Mouse (Mus musculus) cerebellum, adult 2 months (tissue): ENCODE data around the gene Ifit1bl1. TPM values are rescaled to one million over a fixed set of nuclear protein-coding genes. Genes with fewer than 3 reads are reported as not detected.
"Not testable (repeated sequence)": the region's sequence is repeated elsewhere in the genome, so short reads cannot be mapped to it uniquely, and the experiment has no call there.

ENCODE experiments used
- DNase-seq, 2 experiments: peaks; one replicate each; pipeline ENCODE4 v3.0.0; 2021
- H3K27ac ChIP-seq: fragments of 200-500 bp; 2 replicates; pipeline ENCODE4 v1.5.1; 2012; ENCODE audit warnings: low read length, control low read depth, inconsistent platforms; ENCODE audit not compliant: insufficient read depth
- H3K27me3 ChIP-seq: fragments of 200-500 bp; 2 replicates; pipeline ENCODE4 v1.6.1; 2012; ENCODE audit warnings: inconsistent platforms, mild to moderate bottlenecking, low read length, moderate library complexity; ENCODE audit not compliant: control insufficient read depth, insufficient read depth
- H3K4me1 ChIP-seq: fragments of 200-500 bp; 2 replicates; pipeline ENCODE4 v1.6.1; 2011; ENCODE audit warnings: low read length; ENCODE audit not compliant: control insufficient read depth, insufficient read depth
- H3K4me3 ChIP-seq: fragments of 200-500 bp; replicated peaks from 2 replicates; pipeline ENCODE3; 2011; ENCODE audit warnings: mild to moderate bottlenecking, low read depth, low read length, control low read depth; ENCODE audit not compliant: insufficient read depth
- CTCF ChIP-seq: fragments of 200-500 bp; IDR thresholded peaks from 2 replicates; pipeline ENCODE4 v1.5.1; 2011; ENCODE audit warnings: low read depth, mild to moderate bottlenecking, control low read depth, low read length, moderate library complexity, borderline replicate concordance; ENCODE audit not compliant: insufficient read depth
- POLR2A ChIP-seq: fragments of 200-500 bp; IDR thresholded peaks from 2 replicates; pipeline ENCODE4 v1.6.1; 2011; ENCODE audit warnings: low read length, control low read depth, borderline replicate concordance; ENCODE audit not compliant: insufficient read depth
- WGBS: fragments of 180-500 bp; shearing (Covaris S2); methylation state at CpG from one replicate; pipeline ENCODE4 v1.1.7; 2018; 5-methylcytosine and 5-hydroxymethylcytosine counted together
- polyA plus RNA-seq: library from polyadenylated mRNA; depleted of rRNA; stranded (reverse); fragments of >200 nt; gene quantifications from 2 replicates; pipeline ENCODE4 v1.2.3, GENCODE M21; 2012; rRNA removed

The Ifit1bl1 gene
- polyA plus RNA-seq: 0.93 and 1.1 TPM in 2 replicates

DNA sequence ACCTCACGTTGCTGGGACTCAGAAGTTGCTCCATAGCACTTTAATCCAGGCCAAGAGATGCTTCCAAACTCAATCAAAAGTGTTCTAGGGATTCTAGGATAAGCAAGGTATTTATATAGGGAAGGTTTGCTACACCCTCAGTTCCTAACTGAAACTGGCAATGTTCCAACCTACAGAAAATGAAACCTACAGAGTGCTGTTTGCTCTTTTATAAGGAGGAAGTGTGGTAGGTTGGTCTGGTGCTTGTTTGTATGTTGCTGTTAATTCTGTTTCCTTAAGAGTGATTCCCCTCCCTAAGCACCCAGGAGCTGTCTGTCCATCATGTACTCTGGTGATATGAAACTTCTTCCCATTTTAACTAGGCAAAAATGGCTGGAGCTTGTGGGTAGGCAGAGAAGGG is at the start of gene Ifit1bl1:
Gene Ifit1bl1, minus strand, starts transcription at position 69 of the 400 bp plus-strand sequence.
- DNase-seq, H3K4me1 ChIP-seq, H3K27ac ChIP-seq, H3K27me3 ChIP-seq, H3K4me3 ChIP-seq: not testable (repeated sequence)
- WGBS: 59% methylated on average over 1 of the region's 1 CpGs

DNA sequence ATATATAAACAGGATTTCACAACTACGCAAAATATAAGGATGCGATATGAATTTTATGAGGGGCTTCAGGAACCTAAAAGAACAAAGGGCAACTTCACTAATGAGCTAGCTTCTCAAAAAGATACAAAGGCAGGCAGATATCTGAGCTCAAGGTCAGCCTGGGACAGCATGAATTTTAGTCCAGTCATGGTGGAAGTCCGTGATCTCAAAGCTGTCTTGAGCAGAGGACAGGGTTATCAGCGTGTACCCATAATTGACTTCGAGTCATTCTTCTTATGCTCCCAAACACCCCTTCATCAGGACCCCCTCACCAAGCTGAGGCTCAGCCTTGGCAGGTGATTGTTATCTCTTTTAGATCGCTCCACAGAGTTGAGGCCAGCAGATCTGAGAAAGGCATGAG is 49.2 kb upstream of the Ifit1bl1 start:
- H3K27me3 ChIP-seq: no peaks in the 10 kb centered on the region
- TF ChIP-seq CTCF (no peak), POLR2A (no peak)
- 84% methylated on average over 6 of the region's 6 CpGs for WGBS
- DNase-seq: no peak
- H3K4me3 ChIP-seq: no peak overlapping the region
- no peak overlapping the region for H3K27ac ChIP-seq
- no peaks in the 10 kb centered on the region for H3K4me1 ChIP-seq

DNA sequence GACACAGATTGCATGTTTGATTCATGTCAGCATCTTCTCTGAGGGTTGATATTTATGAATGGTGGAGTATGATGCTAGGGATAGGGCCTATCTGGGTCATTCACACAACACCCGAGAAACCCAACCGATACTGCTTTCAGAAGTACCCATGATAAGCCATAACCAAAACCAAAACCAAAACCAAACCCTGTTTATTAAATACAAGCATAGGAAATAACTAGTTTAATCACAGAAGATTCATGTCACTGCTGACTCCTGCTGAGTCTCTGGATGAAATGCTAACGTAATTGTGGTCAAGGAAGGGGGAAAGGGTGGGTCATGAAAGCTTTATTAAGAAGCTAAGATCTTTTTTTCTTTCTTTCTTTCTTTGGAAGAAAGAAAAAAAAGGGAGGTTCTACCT is 48.5 kb upstream of the Ifit1bl1 start:
- no peak for TF ChIP-seq POLR2A
- TF ChIP-seq CTCF: no peak
- no peak overlapping the region for H3K4me3 ChIP-seq
- no peak overlapping the region for H3K27ac ChIP-seq
- no peaks in the 10 kb centered on the region for H3K27me3 ChIP-seq
- 88% methylated on average over 3 of the region's 3 CpGs for WGBS
- H3K4me1 ChIP-seq: no peaks in the 10 kb centered on the region
- no peak for DNase-seq

DNA sequence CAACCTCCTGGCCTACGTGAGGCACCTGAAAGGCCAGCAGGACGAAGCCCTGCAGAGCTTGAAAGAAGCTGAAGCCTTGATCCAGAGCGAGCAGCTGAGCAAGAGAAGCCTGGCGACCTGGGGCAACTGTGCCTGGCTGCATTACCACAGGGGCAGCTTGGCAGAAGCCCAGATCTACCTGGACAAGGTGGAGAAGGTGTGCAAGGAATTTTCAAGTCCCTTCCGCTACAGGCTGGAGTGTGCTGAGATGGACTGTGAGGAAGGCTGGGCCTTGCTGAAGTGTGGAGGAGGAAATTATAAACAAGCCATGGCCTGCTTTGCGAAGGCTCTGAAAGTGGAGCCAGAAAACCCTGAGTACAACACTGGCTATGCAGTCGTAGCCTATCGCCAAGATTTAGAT is 45.9 kb upstream of the Ifit1bl1 start:
- DNase-seq, H3K4me1 ChIP-seq, H3K4me3 ChIP-seq, H3K27ac ChIP-seq, H3K27me3 ChIP-seq: not testable (repeated sequence)
- WGBS: 84% methylated on average over 8 of the region's 8 CpGs

DNA sequence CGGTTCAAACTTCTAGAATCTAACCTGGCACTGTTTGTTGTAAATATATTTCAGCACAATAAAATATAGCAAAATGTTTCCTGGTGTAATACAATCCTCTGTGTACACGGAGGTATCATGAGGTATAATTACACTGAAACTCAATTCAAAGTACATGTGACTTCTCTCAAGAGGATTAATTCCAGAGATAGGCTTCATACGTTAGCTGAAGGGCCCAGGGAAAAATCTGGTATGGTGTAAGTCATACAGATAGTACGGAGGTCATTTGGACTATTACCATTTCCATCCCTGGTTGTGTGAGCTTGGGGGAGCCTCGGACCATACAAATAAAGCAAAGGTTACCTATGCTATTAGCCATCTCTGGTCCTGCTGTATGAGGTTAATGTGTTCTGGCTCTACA is 40.9 kb upstream of the Ifit1bl1 start:
- TF ChIP-seq CTCF (no peak), POLR2A (no peak)
- H3K4me1 ChIP-seq: no peaks in the 10 kb centered on the region
- 79% methylated on average over 5 of the region's 5 CpGs for WGBS

DNA sequence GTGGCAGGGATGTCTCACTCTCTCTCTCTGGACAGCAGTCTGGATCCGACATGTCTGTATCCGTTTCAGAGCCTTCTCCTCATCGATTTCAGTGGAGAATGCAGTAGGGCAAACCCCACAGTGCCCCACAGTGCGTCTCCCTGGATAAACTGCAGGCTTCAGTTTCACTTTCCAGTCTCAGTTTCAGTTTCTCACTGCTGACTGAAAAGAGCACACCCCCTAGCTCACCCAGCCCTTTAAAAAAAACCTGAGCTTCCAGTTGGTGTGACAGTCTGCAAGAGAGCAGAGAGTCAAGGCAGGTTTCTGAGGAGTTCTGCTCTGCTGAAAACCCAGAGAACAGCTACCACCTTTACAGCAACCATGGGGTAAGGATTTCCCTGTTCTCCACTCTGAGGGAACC is 38.9 kb upstream of the Ifit1bl1 start, which contains the start of the genes Ifit1bl2 and Ifit1:
Gene Ifit1bl2, minus strand, starts transcription at position 121 of the 400 bp plus-strand sequence.
Gene Ifit1, plus strand, starts transcription at position 249 of the 400 bp plus-strand sequence.
- Histone ChIP-seq H3K27me3 (no peaks in the 10 kb centered on the region), H3K27ac (no peak within 1 kb of the TSS), H3K4me1 (no peaks in the 10 kb centered on the region), H3K4me3 (no peak within 1 kb of the TSS)
- DNase-seq: no peak
- WGBS: 53% methylated on average over 4 of the region's 4 CpGs
- no peak for TF ChIP-seq POLR2A
- TF ChIP-seq CTCF: no peak

More for the DNA sequence above, 40.9 kb upstream of the Ifit1bl1 start:
- DNase-seq: no peak
- Histone ChIP-seq H3K27me3 (no peaks in the 10 kb centered on the region), H3K4me3 (no peak overlapping the region), H3K27ac (no peak overlapping the region)

DNA sequence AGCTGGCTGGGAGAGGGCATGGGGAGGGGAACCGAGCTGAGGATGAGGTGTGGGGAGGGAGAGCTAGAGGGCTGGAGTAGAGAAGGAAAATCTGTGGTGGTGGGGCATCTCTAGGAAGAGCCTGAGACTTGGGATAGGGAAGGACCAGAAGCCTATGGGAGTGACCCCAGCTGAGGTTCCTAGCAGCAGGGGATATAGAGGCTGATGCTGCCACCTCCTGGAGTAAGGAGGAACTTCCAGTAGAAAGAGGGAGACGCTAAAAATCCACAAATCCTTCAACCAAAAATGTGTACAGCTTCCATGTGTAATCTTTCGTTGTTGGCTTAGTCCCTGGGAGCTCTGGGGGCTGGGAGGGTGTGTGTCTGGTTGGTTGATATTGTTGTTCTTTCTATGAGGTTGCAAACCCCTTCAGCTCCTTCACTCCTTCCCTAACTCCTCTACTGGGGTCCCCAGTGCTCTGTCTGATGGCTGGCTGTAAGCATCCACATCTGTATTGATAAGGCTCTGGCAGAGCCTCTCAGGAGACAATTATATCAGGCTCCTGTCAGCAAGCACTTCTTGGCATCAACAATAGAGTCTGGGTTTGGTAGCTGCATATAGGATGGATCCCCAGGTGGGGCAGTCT is 35.3 kb upstream of the Ifit1bl1 start:
- no peak overlapping the region for H3K27ac ChIP-seq
- H3K27me3 ChIP-seq: no peaks in the 10 kb centered on the region
- no peak overlapping the region for H3K4me3 ChIP-seq
- 10% methylated on average over 3 of the region's 3 CpGs for WGBS
- H3K4me1 ChIP-seq: no peaks in the 10 kb centered on the region
- DNase-seq: no peak
- TF ChIP-seq POLR2A (no peak), CTCF (peak; percentile 52; the same call in 1 of the 2 replicates)

DNA sequence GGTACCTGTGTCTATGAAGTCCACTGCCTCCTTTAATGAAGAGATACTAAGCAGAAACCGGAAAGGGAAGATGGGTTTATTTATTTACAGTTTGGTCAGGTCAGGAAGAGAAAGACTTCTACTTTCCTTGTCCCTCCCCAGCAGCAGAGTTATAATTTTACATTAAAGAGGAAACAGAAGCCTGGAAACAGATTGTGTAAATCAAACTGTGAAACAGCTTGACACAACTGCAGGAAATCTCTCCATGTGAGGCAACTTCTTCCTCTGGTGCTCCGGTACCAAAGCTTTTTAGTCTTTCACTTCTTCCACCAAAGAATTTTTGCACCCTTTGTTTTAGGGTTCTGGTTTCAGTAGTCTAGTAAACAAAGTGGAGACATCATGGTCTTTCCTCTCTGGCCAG is 31.7 kb upstream of the Ifit1bl1 start:
- Histone ChIP-seq H3K4me3 (no peak overlapping the region), H3K4me1 (no peaks in the 10 kb centered on the region), H3K27me3 (no peaks in the 10 kb centered on the region), H3K27ac (no peak overlapping the region)
- 74% methylated on average over 2 of the region's 2 CpGs for WGBS
- TF ChIP-seq CTCF: no peak
- TF ChIP-seq POLR2A: no peak
- DNase-seq: no peak

DNA sequence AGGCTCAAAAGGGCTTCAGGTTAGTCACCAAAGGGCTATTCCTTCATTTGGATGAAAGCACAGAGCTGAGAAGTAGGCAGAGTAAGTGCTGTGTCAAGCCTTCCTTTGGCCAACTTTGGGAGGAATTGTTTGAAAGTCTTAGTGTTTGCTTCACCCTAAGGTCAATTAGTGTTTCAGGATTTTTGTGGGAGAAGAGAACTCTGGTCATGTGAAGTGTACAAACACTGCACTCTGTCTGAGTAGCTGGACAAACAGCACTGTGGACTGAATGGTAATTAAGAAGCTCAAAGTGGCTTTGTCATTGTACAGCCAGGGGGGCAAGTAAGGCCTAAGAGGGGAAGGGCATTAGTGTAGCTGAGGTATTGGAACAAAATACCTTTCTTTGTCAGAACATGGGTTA is 29.7 kb upstream of the Ifit1bl1 start:
- H3K4me3 ChIP-seq: no peak overlapping the region
- H3K4me1 ChIP-seq: no peaks in the 10 kb centered on the region
- H3K27me3 ChIP-seq: no peaks in the 10 kb centered on the region
- no peak overlapping the region for H3K27ac ChIP-seq
- TF ChIP-seq CTCF: no peak
- no peak for TF ChIP-seq POLR2A
- DNase-seq: no peak
